Mouse (Mus musculus) brain, embryonic 14.5 days (tissue): ENCODE measurements at regions not wholly inside any gene's neighbourhood (a gene's known extent, or its start where the extent isn't known, plus 50 kb on each side); places are given as distances from the start of the nearest gene placed in this dataset.

Experiments used
- CTCF ChIP-seq: fragments of 200-500 bp; IDR thresholded peaks from 2 replicates; pipeline ENCODE4 v1.5.1; 2012; ENCODE audit warnings: inconsistent platforms, mild to moderate bottlenecking, moderate library complexity, borderline replicate concordance; ENCODE audit not compliant: insufficient read depth, insufficient read length; ENCODE audit errors: extremely low read depth
- POLR2A ChIP-seq: fragments of 200-500 bp; IDR thresholded peaks from 2 replicates; pipeline ENCODE4 v1.6.1; 2012; ENCODE audit warnings: mild to moderate bottlenecking, inconsistent platforms, borderline replicate concordance; ENCODE audit not compliant: poor library complexity, insufficient read depth, insufficient read length, severe bottlenecking; ENCODE audit errors: extremely low read depth

- TF ChIP-seq POLR2A (no peak), CTCF (no peak)
Measured at GRCm38 (mm10) chr15:60141554-60142070, 125.2 kb upstream of the 4933412E24Rik start.
